Mouse (Mus musculus): ENCODE measurements at regions not wholly inside any gene's neighbourhood (a gene's known extent, or its start where the extent isn't known, plus 50 kb on each side); places are given as distances from the start of the nearest gene placed in this dataset.

GRCm38 (mm10) chr1:77206535-77206934, 308.4 kb downstream of the Epha4 start:
- no peaks in the 10 kb centered on the region for H3K36me3 ChIP-seq (ENCODE audit: insufficient read depth, low read length)
- H3K9ac ChIP-seq (replicated peaks; ENCODE audit: low read length, poor library complexity, severe bottlenecking), result no peak overlapping the region
- no peaks in the 10 kb centered on the region for H3K27me3 ChIP-seq (ENCODE audit: insufficient read depth, low read length)
- H3K27ac ChIP-seq (ENCODE audit: low read depth, low read length), result no peak overlapping the region
- no peak for TF ChIP-seq CTCF (IDR thresholded peaks at IDR 0.05)
- H3K4me1 ChIP-seq (ENCODE audit: insufficient read depth, low read length), result no peaks in the 10 kb centered on the region
- ATAC-seq (ENCODE audit: low FRiP score) (no peak), DNase-seq (ENCODE audit: low spot score) (no peak)
- no peak overlapping the region for H3K4me2 ChIP-seq (ENCODE audit: low read depth, low read length, poor library complexity, severe bottlenecking)
- WGBS, result 68% methylated on average over 1 of the region's 1 CpGs
- no peaks in the 10 kb centered on the region for H3K9me3 ChIP-seq (ENCODE audit: low read length)
- H3K4me3 ChIP-seq (ENCODE audit: low read depth, low read length), result no peak overlapping the region

GRCm38 (mm10) chr1:77209395-77209794, 305.5 kb downstream of the Epha4 start:
- TF ChIP-seq CTCF (IDR thresholded peaks at IDR 0.05), result no peak
- Histone ChIP-seq H3K27ac (ENCODE audit: low read depth, low read length) (no peak overlapping the region), H3K4me3 (ENCODE audit: low read depth, low read length) (no peak overlapping the region), H3K36me3 (ENCODE audit: insufficient read depth, low read length) (no peaks in the 10 kb centered on the region), H3K27me3 (ENCODE audit: insufficient read depth, low read length) (no peaks in the 10 kb centered on the region), H3K9me3 (ENCODE audit: low read length) (no peaks in the 10 kb centered on the region), H3K4me1 (ENCODE audit: insufficient read depth, low read length) (no peaks in the 10 kb centered on the region), H3K9ac (replicated peaks; ENCODE audit: low read length, poor library complexity, severe bottlenecking) (no peak overlapping the region), H3K4me2 (ENCODE audit: low read depth, low read length, poor library complexity, severe bottlenecking) (no peak overlapping the region)
- DNase-seq (ENCODE audit: low spot score) (no peak), ATAC-seq (ENCODE audit: low FRiP score) (no peak)
- WGBS, result 92% methylated on average over 3 of the region's 3 CpGs

GRCm38 (mm10) chr1:77213462-77214098, 301.3 kb downstream of the Epha4 start:
- H3K4me2 ChIP-seq (ENCODE audit: low read depth, low read length, poor library complexity, severe bottlenecking), result no peak overlapping the region
- no peak overlapping the region for H3K4me3 ChIP-seq (ENCODE audit: low read depth, low read length)
- H3K27me3 ChIP-seq (ENCODE audit: insufficient read depth, low read length), result no peaks in the 10 kb centered on the region
- DNase-seq (ENCODE audit: low spot score) (no peak), ATAC-seq (ENCODE audit: low FRiP score) (no peak)
- H3K36me3 ChIP-seq (ENCODE audit: insufficient read depth, low read length), result no peaks in the 10 kb centered on the region
- no peak overlapping the region for H3K27ac ChIP-seq (ENCODE audit: low read depth, low read length)
- TF ChIP-seq CTCF (IDR thresholded peaks at IDR 0.05), result no peak
- 64% methylated on average over 8 of the region's 8 CpGs for WGBS
- H3K4me1 ChIP-seq (ENCODE audit: insufficient read depth, low read length), result no peaks in the 10 kb centered on the region
- H3K9me3 ChIP-seq (ENCODE audit: low read length), result no peaks in the 10 kb centered on the region
- H3K9ac ChIP-seq (replicated peaks; ENCODE audit: low read length, poor library complexity, severe bottlenecking), result no peak overlapping the region

GRCm38 (mm10) chr1:77219488-77220321, 295.2 kb downstream of the Epha4 start:
- DNase-seq (ENCODE audit: low spot score), result no peak

GRCm38 (mm10) chr1:77220322-77220590, 294.6 kb downstream of the Epha4 start:
- H3K9ac ChIP-seq (replicated peaks; ENCODE audit: low read length, poor library complexity, severe bottlenecking), result no peak overlapping the region
- no peaks in the 10 kb centered on the region for H3K27me3 ChIP-seq (ENCODE audit: insufficient read depth, low read length)
- no peak overlapping the region for H3K4me3 ChIP-seq (ENCODE audit: low read depth, low read length)
- no peak overlapping the region for H3K27ac ChIP-seq (ENCODE audit: low read depth, low read length)
- no peak for DNase-seq (ENCODE audit: low spot score)
- no peak overlapping the region for H3K4me2 ChIP-seq (ENCODE audit: low read depth, low read length, poor library complexity, severe bottlenecking)
- no peaks in the 10 kb centered on the region for H3K9me3 ChIP-seq (ENCODE audit: low read length)
- WGBS, result 89% methylated on average over 1 of the region's 1 CpGs
- TF ChIP-seq CTCF (IDR thresholded peaks at IDR 0.05), result no peak
- H3K4me1 ChIP-seq (ENCODE audit: insufficient read depth, low read length), result no peaks in the 10 kb centered on the region
- ATAC-seq (ENCODE audit: low FRiP score), result no peak
- no peaks in the 10 kb centered on the region for H3K36me3 ChIP-seq (ENCODE audit: insufficient read depth, low read length)

More at GRCm38 (mm10) chr1:77219488-77220321, 295.2 kb downstream of the Epha4 start:
- no peaks in the 10 kb centered on the region for H3K27me3 ChIP-seq (ENCODE audit: insufficient read depth, low read length)
- no peak for TF ChIP-seq CTCF (IDR thresholded peaks at IDR 0.05)
- H3K27ac ChIP-seq (ENCODE audit: low read depth, low read length), result no peak overlapping the region
- no peaks in the 10 kb centered on the region for H3K4me1 ChIP-seq (ENCODE audit: insufficient read depth, low read length)
- 87% methylated on average over 3 of the region's 3 CpGs for WGBS
- H3K4me3 ChIP-seq (ENCODE audit: low read depth, low read length), result no peak overlapping the region
- H3K36me3 ChIP-seq (ENCODE audit: insufficient read depth, low read length), result no peaks in the 10 kb centered on the region
- ATAC-seq (ENCODE audit: low FRiP score), result no peak
- no peaks in the 10 kb centered on the region for H3K9me3 ChIP-seq (ENCODE audit: low read length)
- H3K4me2 ChIP-seq (ENCODE audit: low read depth, low read length, poor library complexity, severe bottlenecking), result no peak overlapping the region
- no peak overlapping the region for H3K9ac ChIP-seq (replicated peaks; ENCODE audit: low read length, poor library complexity, severe bottlenecking)

- Histone ChIP-seq H3K9ac (replicated peaks; ENCODE audit: low read length, poor library complexity, severe bottlenecking) (no peak overlapping the region), H3K4me3 (ENCODE audit: low read depth, low read length) (no peak overlapping the region), H3K36me3 (ENCODE audit: insufficient read depth, low read length) (no peaks in the 10 kb centered on the region), H3K9me3 (ENCODE audit: low read length) (no peaks in the 10 kb centered on the region), H3K27me3 (ENCODE audit: insufficient read depth, low read length) (no peaks in the 10 kb centered on the region), H3K27ac (ENCODE audit: low read depth, low read length) (no peak overlapping the region), H3K4me2 (ENCODE audit: low read depth, low read length, poor library complexity, severe bottlenecking) (no peak overlapping the region), H3K4me1 (ENCODE audit: insufficient read depth, low read length) (no peaks in the 10 kb centered on the region)
- no peak for DNase-seq (ENCODE audit: low spot score)
- no peak for ATAC-seq (ENCODE audit: low FRiP score)
- no peak for TF ChIP-seq CTCF (IDR thresholded peaks at IDR 0.05)
- 93% methylated on average over 6 of the region's 6 CpGs for WGBS
These were observed 294.1 kb downstream of the Epha4 start for GRCm38 (mm10) chr1:77220783-77221182.

Measured in midbrain, postnatal 0 days (tissue).